Mouse (Mus musculus) limb, embryonic 15.5 days (tissue): ENCODE measurements at regions not wholly inside any gene's neighbourhood (a gene's known extent, or its start where the extent isn't known, plus 50 kb on each side); places are given as distances from the start of the nearest gene placed in this dataset.

ENCODE experiments used
- ATAC-seq: fragments of 200-750 bp; cut with Nextera tagmentation; 2 replicates; pipeline ENCODE4 v1.8.0; 2017; ENCODE audit warnings: low read depth, moderate TSS enrichment; ENCODE audit not compliant: insufficient number of reproducible peaks, low FRiP score, low TSS enrichment
- H3K27ac ChIP-seq: fragments of 300-500 bp; sonication (generic); 2 replicates; pipeline ENCODE4 v1.5.1; 2015; ENCODE audit warnings: moderate library complexity, mild to moderate bottlenecking, inconsistent platforms
- H3K27me3 ChIP-seq: fragments of 300-500 bp; sonication (generic); 2 replicates; pipeline ENCODE4 v1.6.1; 2015; ENCODE audit warnings: inconsistent platforms
- H3K36me3 ChIP-seq: fragments of 300-500 bp; sonication (generic); 2 replicates; pipeline ENCODE4 v1.6.1; 2015; ENCODE audit warnings: inconsistent platforms
- H3K4me1 ChIP-seq: fragments of 300-500 bp; sonication (generic); 2 replicates; pipeline ENCODE4 v1.6.1; 2015; ENCODE audit warnings: inconsistent platforms
- H3K4me2 ChIP-seq: fragments of 300-500 bp; sonication (generic); 2 replicates; pipeline ENCODE4 v1.6.1; 2015; ENCODE audit warnings: mild to moderate bottlenecking, inconsistent platforms
- H3K4me3 ChIP-seq: fragments of 300-500 bp; sonication (generic); 2 replicates; pipeline ENCODE4 v1.5.1; 2015; ENCODE audit warnings: mild to moderate bottlenecking, inconsistent platforms
- H3K9ac ChIP-seq: fragments of 300-500 bp; sonication (generic); 2 replicates; pipeline ENCODE4 v1.6.1; 2015; ENCODE audit warnings: inconsistent platforms
- H3K9me3 ChIP-seq: fragments of 300-500 bp; sonication (generic); 2 replicates; pipeline ENCODE4 v1.6.1; 2016; ENCODE audit warnings: inconsistent platforms
- WGBS: fragments of 180-500 bp; shearing (Covaris S2); methylation state at CpG from one replicate; pipeline ENCODE4 v1.1.7; 2015; 5-methylcytosine and 5-hydroxymethylcytosine counted together

DNA sequence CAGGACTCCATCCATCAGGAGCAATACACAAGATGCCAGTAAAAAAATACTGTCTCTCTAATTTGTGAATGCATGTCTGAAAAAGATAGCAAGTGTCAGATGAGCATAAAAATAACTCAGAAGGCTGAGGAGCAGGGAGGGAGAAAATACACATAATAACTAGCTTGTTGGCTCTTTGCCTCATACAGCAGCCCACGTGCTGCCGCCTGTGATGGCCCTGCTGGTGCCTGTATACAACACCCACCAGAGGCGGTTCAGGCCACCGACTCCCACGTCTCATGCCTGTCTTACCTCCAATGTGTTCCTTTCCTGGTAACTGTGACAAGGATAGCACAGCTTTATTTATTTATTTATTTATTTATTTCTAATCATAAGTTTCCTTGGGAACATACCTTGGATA lies 119.5 kb upstream of the Sgk1 start:
- no peak overlapping the region for H3K9ac ChIP-seq
- no peak for ATAC-seq
- no peaks in the 10 kb centered on the region for H3K36me3 ChIP-seq
- H3K27me3 ChIP-seq: no peaks in the 10 kb centered on the region
- no peaks in the 10 kb centered on the region for H3K4me1 ChIP-seq
- H3K27ac ChIP-seq: no peak overlapping the region
- no peak overlapping the region for H3K4me3 ChIP-seq
- no peaks in the 10 kb centered on the region for H3K9me3 ChIP-seq
- H3K4me2 ChIP-seq: no peak overlapping the region
- 82% methylated on average over 5 of the region's 5 CpGs for WGBS

GRCm38 (mm10) chr10:21763017-21763964 lies 118.7 kb upstream of the Sgk1 start:
- Histone ChIP-seq H3K36me3 (no peaks in the 10 kb centered on the region), H3K4me1 (no peaks in the 10 kb centered on the region), H3K4me3 (no peak overlapping the region), H3K27me3 (no peaks in the 10 kb centered on the region), H3K4me2 (no peak overlapping the region), H3K27ac (no peak overlapping the region), H3K9me3 (no peaks in the 10 kb centered on the region), H3K9ac (no peak overlapping the region)
- 94% methylated on average over 17 of the region's 17 CpGs for WGBS
- no peak for ATAC-seq

DNA sequence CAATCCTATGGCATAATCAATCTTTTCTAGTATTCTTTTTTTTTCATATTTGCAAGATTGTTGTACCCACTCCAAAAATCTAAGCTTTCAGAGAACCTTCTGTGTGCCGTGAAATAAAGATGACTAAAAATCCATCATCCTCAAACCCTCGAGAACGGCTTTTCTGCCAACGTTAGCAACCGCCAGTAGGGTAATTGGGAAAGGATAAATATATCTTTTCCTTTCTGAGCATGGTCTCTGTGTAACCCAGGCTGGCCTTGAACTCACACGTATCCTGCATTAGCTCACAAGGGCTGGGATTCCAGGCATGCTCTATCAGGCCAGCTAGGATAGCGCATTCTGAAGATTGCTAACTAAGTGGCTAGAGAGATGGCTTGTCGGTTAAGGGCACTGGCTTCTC lies 117.9 kb upstream of the Sgk1 start:
- Histone ChIP-seq H3K36me3 (no peaks in the 10 kb centered on the region), H3K4me2 (no peak overlapping the region), H3K27ac (no peak overlapping the region), H3K4me3 (no peak overlapping the region), H3K4me1 (no peaks in the 10 kb centered on the region), H3K9me3 (no peaks in the 10 kb centered on the region), H3K27me3 (no peaks in the 10 kb centered on the region), H3K9ac (no peak overlapping the region)
- no peak for ATAC-seq
- 87% methylated on average over 8 of the region's 8 CpGs for WGBS

DNA sequence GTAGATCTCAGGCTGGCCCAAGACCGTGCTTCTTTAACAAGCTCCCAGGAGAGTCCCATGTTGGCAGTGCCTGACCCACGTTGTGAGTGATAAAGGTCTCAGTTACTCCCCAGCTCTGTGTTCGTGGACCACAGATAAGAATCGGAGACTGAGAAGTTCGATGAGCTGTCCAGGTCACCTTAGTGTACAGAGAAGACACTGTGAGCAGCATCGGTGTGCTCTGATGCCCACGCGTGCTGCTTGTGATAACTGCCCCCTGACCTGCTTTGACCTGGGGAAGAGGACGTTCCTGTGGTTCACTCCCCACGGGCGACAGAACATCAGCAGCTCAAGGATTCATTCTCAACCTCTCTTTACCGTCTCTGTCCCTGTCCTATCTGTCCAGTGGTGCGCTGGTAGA lies 117.1 kb upstream of the Sgk1 start:
- Histone ChIP-seq H3K9ac (no peak overlapping the region), H3K4me1 (no peaks in the 10 kb centered on the region), H3K27me3 (no peaks in the 10 kb centered on the region), H3K9me3 (no peaks in the 10 kb centered on the region), H3K27ac (no peak overlapping the region), H3K4me2 (no peak overlapping the region), H3K36me3 (no peaks in the 10 kb centered on the region), H3K4me3 (no peak overlapping the region)
- WGBS: 84% methylated on average over 13 of the region's 13 CpGs
- no peak for ATAC-seq

- ATAC-seq: no peak
- H3K36me3 ChIP-seq: no peaks in the 10 kb centered on the region
- WGBS: 75% methylated on average over 4 of the region's 4 CpGs
- no peak overlapping the region for H3K4me2 ChIP-seq
- H3K27me3 ChIP-seq: no peaks in the 10 kb centered on the region
- no peaks in the 10 kb centered on the region for H3K9me3 ChIP-seq
- no peaks in the 10 kb centered on the region for H3K4me1 ChIP-seq
- H3K27ac ChIP-seq: no peak overlapping the region
- H3K9ac ChIP-seq: no peak overlapping the region
- H3K4me3 ChIP-seq: no peak overlapping the region
Measured at GRCm38 (mm10) chr10:21773548-21773947, 108.4 kb upstream of the Sgk1 start.

DNA sequence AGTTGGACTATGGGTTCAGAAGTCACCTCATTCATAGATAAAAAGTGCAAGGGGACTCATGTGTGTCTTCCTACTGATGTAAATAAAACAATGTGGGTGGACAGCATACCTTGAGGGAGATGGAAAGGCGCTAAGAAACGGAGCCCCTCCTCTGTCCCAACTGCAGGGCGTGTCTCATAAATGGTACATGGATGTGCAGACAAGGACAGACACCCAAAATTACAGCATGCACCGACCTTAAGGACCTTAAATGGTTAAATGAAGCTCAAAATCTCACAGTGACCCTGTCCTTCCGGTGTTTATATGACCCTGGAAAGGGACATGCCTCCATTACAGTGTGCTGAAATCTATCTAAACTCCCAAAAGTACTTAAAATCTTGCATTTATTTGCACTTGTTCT lies 106.5 kb upstream of the Sgk1 start:
- no peaks in the 10 kb centered on the region for H3K9me3 ChIP-seq
- no peaks in the 10 kb centered on the region for H3K4me1 ChIP-seq
- H3K9ac ChIP-seq: no peak overlapping the region
- H3K36me3 ChIP-seq: no peaks in the 10 kb centered on the region
- WGBS: 81% methylated on average over 5 of the region's 5 CpGs
- no peak overlapping the region for H3K4me3 ChIP-seq
- H3K27me3 ChIP-seq: no peaks in the 10 kb centered on the region
- no peak overlapping the region for H3K4me2 ChIP-seq
- ATAC-seq: no peak
- H3K27ac ChIP-seq: no peak overlapping the region

- Histone ChIP-seq H3K9me3 (no peaks in the 10 kb centered on the region), H3K4me3 (no peak overlapping the region), H3K27ac (no peak overlapping the region), H3K9ac (no peak overlapping the region), H3K36me3 (no peaks in the 10 kb centered on the region), H3K27me3 (no peaks in the 10 kb centered on the region), H3K4me2 (no peak overlapping the region), H3K4me1 (no peaks in the 10 kb centered on the region)
- WGBS: 57% methylated on average over 12 of the region's 12 CpGs
- no peak for ATAC-seq
Measured at GRCm38 (mm10) chr10:21775911-21776761, 105.8 kb upstream of the Sgk1 start.

DNA sequence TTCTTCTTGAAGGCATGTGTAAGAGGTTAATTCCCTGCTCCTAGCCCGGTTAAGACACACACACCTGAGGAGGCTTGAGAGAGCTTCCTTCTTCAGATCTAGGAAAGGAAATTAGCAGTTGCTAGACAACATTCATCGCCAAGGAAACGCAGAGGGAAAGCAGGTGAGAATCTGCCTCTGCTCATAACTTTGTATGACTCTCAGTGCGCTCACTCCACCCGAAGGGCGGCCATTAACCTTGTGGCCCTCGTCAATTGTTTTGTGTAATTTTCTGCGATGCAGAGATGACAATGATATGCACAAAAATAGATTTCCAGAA lies 105.3 kb upstream of the Sgk1 start:
- Histone ChIP-seq H3K9ac (no peak overlapping the region), H3K4me1 (no peaks in the 10 kb centered on the region), H3K4me3 (no peak overlapping the region), H3K4me2 (no peak overlapping the region), H3K36me3 (no peaks in the 10 kb centered on the region), H3K27ac (no peak overlapping the region), H3K27me3 (no peaks in the 10 kb centered on the region), H3K9me3 (no peaks in the 10 kb centered on the region)
- 78% methylated on average over 8 of the region's 8 CpGs for WGBS
- no peak for ATAC-seq

DNA sequence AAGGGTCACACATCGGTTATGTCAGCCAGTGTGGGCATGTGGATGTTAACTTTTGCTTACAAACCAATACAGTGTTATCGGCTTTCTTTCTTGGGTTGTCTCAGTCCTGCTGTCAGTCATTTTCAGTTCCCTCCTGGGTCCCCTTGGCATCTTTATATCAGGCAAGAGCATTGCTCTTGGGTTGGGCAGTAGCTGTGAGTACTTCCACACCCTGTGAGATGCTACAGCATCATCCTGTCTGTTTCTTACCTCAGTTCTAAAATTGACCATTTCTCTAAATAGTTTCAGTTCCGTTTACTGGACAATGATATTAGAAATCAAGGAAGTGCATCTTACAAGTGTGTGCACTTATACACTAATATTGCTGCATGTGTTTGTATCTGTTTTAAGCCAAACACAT lies 104.9 kb upstream of the Sgk1 start:
- no peaks in the 10 kb centered on the region for H3K4me1 ChIP-seq
- H3K9ac ChIP-seq: no peak overlapping the region
- H3K4me2 ChIP-seq: no peak overlapping the region
- H3K4me3 ChIP-seq: no peak overlapping the region
- H3K36me3 ChIP-seq: no peaks in the 10 kb centered on the region
- no peak for ATAC-seq
- no peaks in the 10 kb centered on the region for H3K9me3 ChIP-seq
- H3K27ac ChIP-seq: no peak overlapping the region
- H3K27me3 ChIP-seq: no peaks in the 10 kb centered on the region
- 85% methylated on average over 3 of the region's 3 CpGs for WGBS

DNA sequence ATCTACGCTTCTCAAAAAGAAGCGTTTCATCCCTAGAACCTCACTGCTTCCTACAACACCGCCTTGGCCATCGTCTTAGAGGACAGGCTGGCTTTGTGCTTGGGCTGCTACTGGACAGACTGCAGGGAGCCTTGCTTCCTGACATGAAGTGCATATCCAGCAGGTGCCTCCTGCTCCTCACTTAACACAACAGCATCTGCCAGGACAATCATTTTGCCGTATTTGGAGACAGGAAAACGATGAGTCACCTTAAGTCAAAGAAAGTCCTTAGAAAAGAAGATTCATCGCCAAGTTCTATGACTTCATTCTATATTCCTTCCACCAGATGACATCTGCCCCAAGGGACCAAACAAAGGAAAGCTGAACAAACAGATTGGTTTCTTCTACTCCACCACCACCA lies 98.5 kb upstream of the Sgk1 start:
- H3K4me2 ChIP-seq: no peak overlapping the region
- 79% methylated on average over 7 of the region's 7 CpGs for WGBS

GRCm38 (mm10) chr10:21785110-21785509 lies 96.9 kb upstream of the Sgk1 start:
- Histone ChIP-seq H3K4me3 (no peak overlapping the region), H3K4me1 (peaks cover 8% of the 10 kb centered on the region; the same call in 1 of the 2 replicates), H3K36me3 (no peaks in the 10 kb centered on the region), H3K9me3 (no peaks in the 10 kb centered on the region), H3K9ac (no peak overlapping the region), H3K4me2 (no peak overlapping the region), H3K27ac (no peak overlapping the region), H3K27me3 (no peaks in the 10 kb centered on the region)
- no peak for ATAC-seq
- 76% methylated on average over 4 of the region's 4 CpGs for WGBS

More for the DNA sequence above, 98.5 kb upstream of the Sgk1 start:
- H3K36me3 ChIP-seq: no peaks in the 10 kb centered on the region
- H3K4me3 ChIP-seq: no peak overlapping the region
- H3K9me3 ChIP-seq: no peaks in the 10 kb centered on the region
- no peaks in the 10 kb centered on the region for H3K27me3 ChIP-seq
- ATAC-seq: no peak
- no peak overlapping the region for H3K27ac ChIP-seq
- H3K9ac ChIP-seq: no peak overlapping the region
- no peaks in the 10 kb centered on the region for H3K4me1 ChIP-seq

DNA sequence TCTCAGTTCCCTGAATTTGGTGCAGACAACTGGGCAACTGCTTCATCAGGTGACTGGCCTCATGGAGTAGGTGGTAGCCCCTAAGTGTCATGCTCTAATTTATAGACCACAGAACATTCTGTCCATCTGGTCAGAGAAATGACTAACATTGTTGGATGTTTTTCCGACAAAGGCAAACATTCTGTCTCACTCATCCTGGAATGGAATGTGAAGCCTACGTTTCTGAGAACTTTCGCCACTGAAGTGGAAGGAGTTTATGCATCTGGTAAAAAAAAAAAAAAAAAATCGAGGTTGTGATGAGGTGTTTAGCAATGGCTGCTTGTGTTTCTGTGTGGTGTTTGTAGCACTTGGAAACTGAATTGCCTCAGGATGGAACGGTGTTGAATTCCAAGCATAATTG lies 96.2 kb upstream of the Sgk1 start:
- Histone ChIP-seq H3K27ac (no peak overlapping the region), H3K4me1 (peaks cover 9% of the 10 kb centered on the region; the same call in 1 of the 2 replicates), H3K9me3 (no peaks in the 10 kb centered on the region), H3K4me3 (no peak overlapping the region), H3K36me3 (no peaks in the 10 kb centered on the region), H3K4me2 (no peak overlapping the region), H3K9ac (no peak overlapping the region), H3K27me3 (no peaks in the 10 kb centered on the region)
- no peak for ATAC-seq
- WGBS: 53% methylated on average over 5 of the region's 5 CpGs
